Mouse (Mus musculus) WW6 (cell line): ENCODE measurements around the gene Rps27l.
A peak's percentile ranks its signal among the peaks of the same experiment; 100 is the strongest.
"Not testable (repeated sequence)": the region's sequence is repeated elsewhere in the genome, so short reads cannot be mapped to it uniquely, and the experiment has no call there.

Experiments used
- DNase-seq: peaks from one replicate; pipeline ENCODE4 v3.0.0-alpha.2; 2013; ENCODE audit warnings: low read depth, low spot score

Gene Rps27l

GRCm38 (mm10) chr9:66945647-66946641 is at the start of gene Rps27l:
Gene Rps27l, plus strand, starts transcription at chr9:66946086.
- peak; percentile 78 for DNase-seq

GRCm38 (mm10) chr9:66896951-66897350 is 48.9 kb upstream of the Rps27l start:
- DNase-seq = no peak

- DNase-seq = no peak
Measured at GRCm38 (mm10) chr9:66897851-66898250, 48.0 kb upstream of the Rps27l start.

- no peak for DNase-seq
Measured at GRCm38 (mm10) chr9:66899072-66899471, 46.8 kb upstream of the Rps27l start.

- no peak for DNase-seq
Measured at GRCm38 (mm10) chr9:66899526-66899925, 46.4 kb upstream of the Rps27l start.

GRCm38 (mm10) chr9:66905990-66906389 is 39.9 kb upstream of the Rps27l start:
- DNase-seq = no peak

- no peak for DNase-seq
Measured at GRCm38 (mm10) chr9:66907126-66907525, 38.8 kb upstream of the Rps27l start.

GRCm38 (mm10) chr9:66907746-66908397 is 38.0 kb upstream of the Rps27l start:
- DNase-seq = no peak

GRCm38 (mm10) chr9:66909922-66910321 is 36.0 kb upstream of the Rps27l start:
- DNase-seq = no peak

GRCm38 (mm10) chr9:66910677-66911076 is 35.2 kb upstream of the Rps27l start:
- DNase-seq = no peak

- no peak for DNase-seq
Measured at GRCm38 (mm10) chr9:66912304-66912703, 33.6 kb upstream of the Rps27l start.

GRCm38 (mm10) chr9:66913254-66913934 is 32.5 kb upstream of the Rps27l start:
- DNase-seq = not testable (repeated sequence)

GRCm38 (mm10) chr9:66914540-66914939 is 31.3 kb upstream of the Rps27l start:
- no peak for DNase-seq

- DNase-seq = no peak
Measured at GRCm38 (mm10) chr9:66915401-66915800, 30.5 kb upstream of the Rps27l start.

GRCm38 (mm10) chr9:66915869-66916785 is 29.8 kb upstream of the Rps27l start:
- no peak for DNase-seq

GRCm38 (mm10) chr9:66917216-66917891 is 28.5 kb upstream of the Rps27l start:
- DNase-seq = no peak

- DNase-seq = no peak
Measured at GRCm38 (mm10) chr9:66917892-66918255, 28.0 kb upstream of the Rps27l start.

GRCm38 (mm10) chr9:66918672-66919330 is 27.1 kb upstream of the Rps27l start:
- no peak for DNase-seq

- peak; percentile 80 for DNase-seq
Measured at GRCm38 (mm10) chr9:66919382-66919971, 26.4 kb upstream of the Rps27l start, which contains the start of gene Rab8b. Gene Rab8b, minus strand, starts transcription at chr9:66919687.
